ENCODE assay signal across 8 mouse cellular contexts in genomic region chr3:100768170-100768624, GRCm38 (mm10). TPM values are rescaled to one million over a fixed set of nuclear protein-coding genes. Genes with fewer than 3 reads are reported as not detected.
DNase-seq lines count a peak whose midpoint lies in the region; ATAC-seq and TF ChIP-seq lines count a peak whose summit lies in the region.

No protein-coding gene starts in this region.

- no peaks in the 10 kb centered on the region for H3K27me3 ChIP-seq in Patski
- no peaks in the 10 kb centered on the region for H3K27me3 ChIP-seq in kidney, postnatal 0 days (ENCODE audit: insufficient read depth, low read length)
- H3K27me3 ChIP-seq in stomach, embryonic 14.5 days (ENCODE audit: control insufficient read depth, insufficient read depth, low read length), result no peaks in the 10 kb centered on the region

- in situ Hi-C loops in Patski (cut with MboI; ENCODE audit: low pct_unique_long_range_greater_than_20kb), result no loop called here

- no peak overlapping the region for H3K4me3 ChIP-seq in kidney, postnatal 0 days (replicated peaks; ENCODE audit: low read depth, low read length)
- H3K4me3 ChIP-seq in stomach, embryonic 14.5 days (ENCODE audit: low read depth, low read length), result no peak overlapping the region

- H3K9ac ChIP-seq in kidney, postnatal 0 days (ENCODE audit: low read depth, low read length), result no peak overlapping the region
- no peak overlapping the region for H3K9ac ChIP-seq in stomach, embryonic 14.5 days (replicated peaks; ENCODE audit: low read depth, low read length)

- 0 out of 2 replicates have a peak, but pooled peaks cover 3% of the 10 kb centered on the region for H3K4me1 ChIP-seq in kidney, postnatal 0 days (replicated peaks; ENCODE audit: insufficient read depth, low read length)
- peaks cover 6% of the 10 kb centered on the region; the same call in 1 of the 2 replicates for H3K4me1 ChIP-seq in stomach, embryonic 14.5 days (ENCODE audit: control insufficient read depth, insufficient read depth, low read length)

- WGBS in kidney, postnatal 0 days, result 37% methylated on average over 15 of the region's 15 CpGs
- 33% methylated on average over 15 of the region's 15 CpGs for WGBS in stomach, embryonic 14.5 days

- H3K9me3 ChIP-seq in kidney, postnatal 0 days (replicated peaks; ENCODE audit: low read length), result no peaks in the 10 kb centered on the region
- H3K9me3 ChIP-seq in stomach, embryonic 14.5 days (ENCODE audit: control insufficient read depth, low read depth, low read length), result no peaks in the 10 kb centered on the region

- TF ChIP-seq CTCF in Patski (IDR thresholded peaks at IDR 0.05), result peak; percentile 84
- TF ChIP-seq CTCF in kidney, postnatal 0 days (IDR thresholded peaks at IDR 0.05; ENCODE audit: low read depth), result peak; percentile 87

- no peaks in the 10 kb centered on the region for H3K36me3 ChIP-seq in kidney, postnatal 0 days (ENCODE audit: insufficient read depth, low read length)
- no peaks in the 10 kb centered on the region for H3K36me3 ChIP-seq in stomach, embryonic 14.5 days (ENCODE audit: control insufficient read depth, insufficient read depth, low read length)

- CTCF ChIA-PET in Patski (lab: Charles Lee), result interaction anchor here (0.6 to 2.3 kb wide), 33 partner anchors 9 to 1044 kb away, joined by 3 to 12 read pairs (median 4); partner anchors contain the start of gene Vtcn1

- H3K27ac ChIP-seq in kidney, postnatal 0 days, result no peak overlapping the region
- no peak overlapping the region; the same call in 1 of the 2 replicates for H3K27ac ChIP-seq in stomach, embryonic 14.5 days (ENCODE audit: low read length)

- POLR2A ChIA-PET in Patski (lab: Charles Lee), result interaction anchor here (0.6 to 1.2 kb wide), 2 partner anchors 42 to 199 kb away, joined by 5 read pairs; no protein-coding TSS in a partner anchor

- peak; percentile 11 for DNase-seq in 3134 (ENCODE audit: extremely low read depth, insufficient read length, low spot score)
- DNase-seq in Patski (ENCODE audit: low read depth, low spot score), result peak; percentile 46
- peak; percentile 8 to 13 for DNase-seq in frontal cortex, postnatal 14 days (ENCODE audit: low spot score in 2 of 2)
- peak; percentile 92 for DNase-seq in kidney, postnatal 0 days (ENCODE audit: low spot score)
- peak; percentile 31 for DNase-seq in lung, postnatal 25 days (ENCODE audit: low spot score)
- no peak for DNase-seq in ovary, postnatal 36 days (ENCODE audit: low spot score)
- no peak for DNase-seq in gastrocnemius, adult 8-10 months (ENCODE audit: low spot score in 2 of 2)

- H3K4me2 ChIP-seq in kidney, postnatal 0 days (ENCODE audit: low read length), result 0 out of 2 replicates have a peak overlapping the region, but pooled peaks have one; percentile 6
- peak overlapping the region; percentile 19; the same call in 1 of the 2 replicates for H3K4me2 ChIP-seq in stomach, embryonic 14.5 days (replicated peaks; ENCODE audit: low read depth, low read length)

- no peak for ATAC-seq in Patski
- ATAC-seq in kidney, postnatal 0 days (replicated peaks; ENCODE audit: low FRiP score, low read depth), result peak; percentile 48; the same call in 1 of the 2 replicates
- ATAC-seq in stomach, embryonic 14.5 days (ENCODE audit: insufficient number of reproducible peaks, insufficient read depth, low FRiP score, low read depth), result no peak

RNA-seq across cellular contexts. Expression of gene Vtcn1, which starts 57.1 kb away (rescaled TPM):
- polyA plus RNA-seq in Patski (2021), result 1.8 TPM
- polyA plus RNA-seq in kidney, postnatal 0 days (2015; fragmentation: Nextera tagmentation; extraction: Ambion mirVana), result 0.46 and 0.55 TPM in 2 replicates
- 1.7 and 2.0 TPM in 2 replicates for polyA plus RNA-seq in stomach, embryonic 14.5 days (2014; fragmentation: Nextera tagmentation; extraction: Ambion mirVana)
- under 1 TPM in 2 of 4 experiments, not detected in 2; 0.13 to 0.17 TPM for total RNA-seq in gastrocnemius, adult 8-10 months (2022)

Comparison
In these comparisons a context has a peak if more than half of its experiments do, and no peak if none do; other contexts are left out.
1. DNase-seq: peak in 3134 (single experiment), Patski (single experiment), frontal cortex, postnatal 14 days (2 of 2), kidney, postnatal 0 days (single experiment) and lung, postnatal 25 days (single experiment); none in ovary, postnatal 36 days (single experiment) and gastrocnemius, adult 8-10 months (0 of 2).